Mouse (Mus musculus): ENCODE results near the gene Fars2.

- TF ChIP-seq CTCF (IDR thresholded peaks at IDR 0.05; ENCODE audit: extremely low read depth, insufficient read length, insufficient replicate concordance, low read depth, low read length) (no peak), POLR2A (IDR thresholded peaks at IDR 0.05; ENCODE audit: low read depth, low read length) (no peak)
These were observed 32.5 kb upstream of the Fars2 start for GRCm38 (mm10) chr13:36084701-36085100.

All from small intestine, adult 2 months (tissue).